Comparison of ENCODE assay signal across 17 mouse cellular contexts in genomic region chr3:55213785-55214184, GRCm38 (mm10). TPM values are rescaled to one million over a fixed set of nuclear protein-coding genes. Genes with fewer than 3 reads are reported as not detected.
DNase-seq lines count a peak whose midpoint lies in the region; ATAC-seq and TF ChIP-seq lines count a peak whose summit lies in the region.
"Had no signal": no experiment of that assay in that cellular context is flagged by ENCODE, and none has a peak within 500 bp of the region (broad histone marks: within the 10 kb centered on the region; RNA-seq: fewer than 3 reads in every experiment).

No protein-coding gene starts in this region.

- H3K4me2 ChIP-seq in heart, embryonic 12.5 days = no peak overlapping the region
- H3K4me2 ChIP-seq in limb, embryonic 13.5 days (replicated peaks) = no peak overlapping the region
- no peak overlapping the region for H3K4me2 ChIP-seq in limb, embryonic 14.5 days (replicated peaks; ENCODE audit: low read depth, low read length, severe bottlenecking)
- H3K4me2 ChIP-seq: limb, embryonic 12.5 days had no signal

- H3K27me3 ChIP-seq in heart, embryonic 12.5 days (replicated peaks) = no peaks in the 10 kb centered on the region
- H3K27me3 ChIP-seq in limb, embryonic 13.5 days = no peaks in the 10 kb centered on the region
- H3K27me3 ChIP-seq in limb, embryonic 10.5 days (ENCODE audit: low read depth, poor library complexity, severe bottlenecking) = no peaks in the 10 kb centered on the region
- no peaks in the 10 kb centered on the region for H3K27me3 ChIP-seq in limb, embryonic 14.5 days (ENCODE audit: control insufficient read depth, insufficient read depth, low read length)
- H3K27me3 ChIP-seq: CH12.LX; limb, embryonic 12.5 days had no signal

- no peaks in the 10 kb centered on the region for H3K36me3 ChIP-seq in heart, embryonic 12.5 days
- H3K36me3 ChIP-seq in limb, embryonic 13.5 days = no peaks in the 10 kb centered on the region
- H3K36me3 ChIP-seq in limb, embryonic 10.5 days = no peaks in the 10 kb centered on the region
- H3K36me3 ChIP-seq in limb, embryonic 14.5 days (ENCODE audit: control insufficient read depth, insufficient read depth, low read length) = no peaks in the 10 kb centered on the region
- H3K36me3 ChIP-seq: limb, embryonic 12.5 days had no signal

- intact Hi-C loops in heart, postnatal 14 days (cut with DNase I) = no loop called here

- no peak overlapping the region for H3K27ac ChIP-seq in heart, embryonic 12.5 days (ENCODE audit: poor library complexity, severe bottlenecking)
- peak overlapping the region; percentile 59 for H3K27ac ChIP-seq in limb, embryonic 13.5 days
- no peak overlapping the region for H3K27ac ChIP-seq in limb, embryonic 10.5 days
- H3K27ac ChIP-seq in limb, embryonic 14.5 days (replicated peaks; ENCODE audit: low read depth, low read length) = peak overlapping the region; percentile 23
- H3K27ac ChIP-seq: limb, embryonic 12.5 days had no signal

- TF ChIP-seq POLR2A in limb, embryonic 14.5 days (IDR thresholded peaks at IDR 0.05; ENCODE audit: borderline replicate concordance, extremely low read depth, insufficient read depth, insufficient read length) = no peak

- no peak for DNase-seq in heart, postnatal 14 days
- no peak for DNase-seq in limb, embryonic 10.5 days (ENCODE audit: low spot score)
- DNase-seq in embryo, embryonic 11 days = peak; percentile 19
- DNase-seq in limb, embryonic 14.5 days (ENCODE audit: low spot score) = peak; percentile 61
- no peak for DNase-seq in ovary, postnatal 14 days (ENCODE audit: low spot score)
- DNase-seq in cerebellum, adult 11 months = no peak
- DNase-seq: adrenal gland, adult 2 months; gastrocnemius, postnatal 25 days; kidney, postnatal 14 days had no signal

- no peak overlapping the region for H3K9ac ChIP-seq in heart, embryonic 12.5 days
- no peak overlapping the region for H3K9ac ChIP-seq in limb, embryonic 13.5 days
- H3K9ac ChIP-seq in limb, embryonic 14.5 days (ENCODE audit: low read depth, low read length, severe bottlenecking) = no peak overlapping the region
- H3K9ac ChIP-seq: limb, embryonic 12.5 days had no signal

- peak; percentile 29; the same call in 1 of the 2 replicates for ATAC-seq in heart, embryonic 12.5 days (ENCODE audit: insufficient number of reproducible peaks, low FRiP score)
- no peak for ATAC-seq in limb, embryonic 13.5 days (ENCODE audit: low FRiP score, low read depth)
- peak; percentile 47 for ATAC-seq in limb, embryonic 14.5 days (ENCODE audit: low FRiP score, low read depth)

- WGBS in heart, embryonic 12.5 days = 28% methylated on average over 4 of the region's 4 CpGs
- WGBS in limb, embryonic 13.5 days = 44% methylated on average over 4 of the region's 4 CpGs
- WGBS in limb, embryonic 10.5 days = 79% methylated on average over 4 of the region's 4 CpGs
- WGBS in limb, embryonic 14.5 days = 44% methylated on average over 4 of the region's 4 CpGs

- no peak overlapping the region for H3K4me3 ChIP-seq in heart, embryonic 12.5 days
- H3K4me3 ChIP-seq in limb, embryonic 13.5 days = no peak overlapping the region
- H3K4me3 ChIP-seq in limb, embryonic 10.5 days = no peak overlapping the region
- H3K4me3 ChIP-seq in limb, embryonic 14.5 days (replicated peaks; ENCODE audit: low read length) = no peak overlapping the region
- H3K4me3 ChIP-seq: limb, embryonic 12.5 days had no signal

- H3K4me1 ChIP-seq in heart, embryonic 12.5 days (replicated peaks) = peaks cover 11% of the 10 kb centered on the region; the same call in 1 of the 2 replicates
- H3K4me1 ChIP-seq in limb, embryonic 13.5 days = peaks cover 13% of the 10 kb centered on the region; the same call in 1 of the 2 replicates
- H3K4me1 ChIP-seq in limb, embryonic 10.5 days = no peaks in the 10 kb centered on the region
- H3K4me1 ChIP-seq in limb, embryonic 14.5 days (ENCODE audit: control insufficient read depth, insufficient read depth, low read length) = peaks cover 8% of the 10 kb centered on the region; the same call in 1 of the 2 replicates
- H3K4me1 ChIP-seq: limb, embryonic 12.5 days had no signal

- no peaks in the 10 kb centered on the region for H3K9me3 ChIP-seq in heart, embryonic 12.5 days (replicated peaks)
- H3K9me3 ChIP-seq in limb, embryonic 13.5 days = no peaks in the 10 kb centered on the region
- no peaks in the 10 kb centered on the region for H3K9me3 ChIP-seq in limb, embryonic 10.5 days (replicated peaks)
- no peaks in the 10 kb centered on the region for H3K9me3 ChIP-seq in limb, embryonic 14.5 days (ENCODE audit: control insufficient read depth, low read length)
- H3K9me3 ChIP-seq: limb, embryonic 12.5 days had no signal

RNA-seq across cellular contexts. Expression of gene Dclk1, which starts 28.4 kb away (rescaled TPM):
- 8.6 and 9.3 TPM in 2 replicates for polyA plus RNA-seq in heart, embryonic 12.5 days (2016; fragmentation: Nextera tagmentation; extraction: Ambion mirVana)
- total RNA-seq in heart, postnatal 14 days (2021) = 1 to 10 TPM; 7.4 to 7.5 TPM
- 73.5 and 84.6 TPM in 2 replicates for polyA plus RNA-seq in limb, embryonic 13.5 days (2015; fragmentation: Nextera tagmentation; extraction: Ambion mirVana)
- polyA plus RNA-seq in limb, embryonic 10.5 days (2016; fragmentation: Nextera tagmentation; extraction: Ambion mirVana) = 17.2 and 30.2 TPM in 2 replicates
- 23.3 and 24.0 TPM in 2 replicates for polyA plus RNA-seq in limb, embryonic 14.5 days (2012; rRNA removed)
- 66.2 and 75.7 TPM in 2 replicates for polyA plus RNA-seq in limb, embryonic 14.5 days (2014; fragmentation: Nextera tagmentation; extraction: Ambion mirVana)
- total RNA-seq: CH12.LX; megakaryocyte-erythroid progenitor cell, adult 5-6 weeks had no signal

RNA-seq across cellular contexts. Expression of gene Sohlh2, which starts 32.0 kb away (rescaled TPM):
- polyA plus RNA-seq in heart, embryonic 12.5 days (2016; fragmentation: Nextera tagmentation; extraction: Ambion mirVana) = 0.06 and 0.10 TPM in 2 replicates
- not detected for total RNA-seq in heart, postnatal 14 days (2021)
- polyA plus RNA-seq in limb, embryonic 13.5 days (2015; fragmentation: Nextera tagmentation; extraction: Ambion mirVana) = not detected in 2 replicates
- not detected in 2 replicates for polyA plus RNA-seq in limb, embryonic 10.5 days (2016; fragmentation: Nextera tagmentation; extraction: Ambion mirVana)
- 0.09 and 0.12 TPM in 2 replicates for polyA plus RNA-seq in limb, embryonic 14.5 days (2012; rRNA removed)
- polyA plus RNA-seq in limb, embryonic 14.5 days (2014; fragmentation: Nextera tagmentation; extraction: Ambion mirVana) = not detected in 2 replicates
- total RNA-seq: adrenal gland, adult 2 months; CH12.LX; gastrocnemius, postnatal 25 days; layer of hippocampus, postnatal 25 days; megakaryocyte-erythroid progenitor cell, adult 5-6 weeks had no signal
- polyA plus RNA-seq: adrenal gland, adult 2 months; limb, embryonic 12.5 days; lung, embryonic 16.5 days; spleen, adult 2 months had no signal

Comparison
In these comparisons a context has a peak if more than half of its experiments do, and no peak if none do; other contexts are left out.
1. H3K27ac ChIP-seq: peak in limb, embryonic 13.5 days (single experiment) and limb, embryonic 14.5 days (single experiment); none in heart, embryonic 12.5 days (single experiment) and limb, embryonic 10.5 days (single experiment).
2. DNase-seq: peak in embryo, embryonic 11 days (single experiment) and limb, embryonic 14.5 days (single experiment); none in heart, postnatal 14 days (0 of 2), limb, embryonic 10.5 days (single experiment), ovary, postnatal 14 days (single experiment) and cerebellum, adult 11 months (single experiment).